Mouse (Mus musculus): ENCODE measurements at regions not wholly inside any gene's neighbourhood (a gene's known extent, or its start where the extent isn't known, plus 50 kb on each side); places are given as distances from the start of the nearest gene placed in this dataset.

DNA sequence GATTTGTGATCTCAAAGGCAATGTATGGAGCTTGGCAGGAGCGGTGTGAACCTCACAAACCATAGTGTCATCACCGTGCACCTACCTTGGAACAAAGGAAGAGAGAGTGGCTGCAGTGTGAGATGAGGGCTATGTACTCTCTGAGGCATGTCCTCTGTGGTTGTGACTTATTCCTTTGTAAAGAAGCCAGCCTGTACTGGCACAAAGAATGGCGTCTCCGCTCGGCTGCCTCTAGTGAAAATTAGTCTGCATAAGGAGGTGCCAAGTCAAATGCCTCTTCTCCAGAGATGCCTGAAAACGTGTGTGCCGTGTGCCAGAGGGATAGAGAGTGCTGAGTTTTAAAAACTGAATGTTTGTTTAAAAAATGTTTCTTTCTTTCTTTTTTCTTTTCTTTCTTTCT lies 444.0 kb upstream of the Frg1 start:
- Histone ChIP-seq H3K79me3 (ENCODE audit: low read depth) (no peaks in the 10 kb centered on the region), H3ac (ENCODE audit: control insufficient read depth, insufficient read length, low read depth) (no peak overlapping the region), H3K4me3 (ENCODE audit: insufficient read depth, poor library complexity, severe bottlenecking) (no peak overlapping the region), H3K27me3 (ENCODE audit: control insufficient read depth, insufficient read depth, insufficient read length) (no peaks in the 10 kb centered on the region), H3K36me3 (ENCODE audit: control insufficient read depth, insufficient read depth) (no peaks in the 10 kb centered on the region), H3K79me2 (ENCODE audit: control insufficient read depth, insufficient read depth) (no peaks in the 10 kb centered on the region)
- TF ChIP-seq CEBPB (IDR thresholded peaks at IDR 0.05; ENCODE audit: low read depth) (no peak), USF1 (IDR thresholded peaks at IDR 0.05; ENCODE audit: low read depth) (no peak), MYOG (IDR thresholded peaks at IDR 0.05; ENCODE audit: control insufficient read depth, extremely low read depth, insufficient read length) (no peak), MAX (IDR thresholded peaks at IDR 0.05) (no peak), CTCF (IDR thresholded peaks at IDR 0.05; ENCODE audit: control insufficient read depth, insufficient read depth, insufficient read length) (no peak), MYOD1 (IDR thresholded peaks at IDR 0.05; ENCODE audit: control insufficient read depth, insufficient read length, low read depth) (no peak), FOSL1 (IDR thresholded peaks at IDR 0.05; ENCODE audit: insufficient read depth, low read length, poor library complexity, severe bottlenecking) (no peak)

- no peaks in the 10 kb centered on the region for H3K36me3 ChIP-seq (ENCODE audit: control insufficient read depth, insufficient read depth)
- no peak overlapping the region for H3K4me3 ChIP-seq (ENCODE audit: insufficient read depth, poor library complexity, severe bottlenecking)
- H3K79me2 ChIP-seq (ENCODE audit: control insufficient read depth, insufficient read depth): no peaks in the 10 kb centered on the region
- no peak overlapping the region for H3ac ChIP-seq (ENCODE audit: control insufficient read depth, insufficient read length, low read depth)
- no peaks in the 10 kb centered on the region for H3K79me3 ChIP-seq (ENCODE audit: low read depth)
- H3K27me3 ChIP-seq (ENCODE audit: control insufficient read depth, insufficient read depth, insufficient read length): no peaks in the 10 kb centered on the region
- no peak for TF ChIP-seq MYOG (IDR thresholded peaks at IDR 0.05; ENCODE audit: control insufficient read depth, extremely low read depth, insufficient read length)
- no peak for TF ChIP-seq FOSL1 (IDR thresholded peaks at IDR 0.05; ENCODE audit: insufficient read depth, low read length, poor library complexity, severe bottlenecking)
- TF ChIP-seq CEBPB (IDR thresholded peaks at IDR 0.05; ENCODE audit: low read depth): no peak
- TF ChIP-seq MYOD1 (IDR thresholded peaks at IDR 0.05; ENCODE audit: control insufficient read depth, insufficient read length, low read depth): peak; percentile 13
- TF ChIP-seq USF1 (IDR thresholded peaks at IDR 0.05; ENCODE audit: low read depth): no peak
- TF ChIP-seq MAX (IDR thresholded peaks at IDR 0.05): no peak
Measured at GRCm38 (mm10) chr8:41831713-41832112, 414.8 kb upstream of the Frg1 start.

DNA sequence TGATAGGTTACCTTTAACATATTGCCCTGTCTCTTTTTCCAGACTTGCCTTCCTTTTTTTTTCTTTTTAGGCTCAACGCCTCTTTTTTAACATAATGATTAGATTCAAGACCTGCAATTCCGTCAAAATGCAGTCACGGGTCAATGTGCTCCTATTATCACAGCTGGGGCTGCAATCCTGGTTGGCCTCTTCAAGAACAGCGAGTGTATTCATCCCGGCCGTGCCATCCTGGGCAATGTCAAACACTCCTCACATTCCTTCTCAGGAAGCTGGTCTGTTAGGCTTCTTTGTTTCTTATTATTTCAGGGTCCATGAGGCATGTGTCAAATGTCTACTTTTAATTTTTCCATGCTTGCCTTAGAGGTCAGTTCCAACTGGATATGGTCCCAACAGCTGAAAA lies 413.5 kb upstream of the Frg1 start:
- H3K79me2 ChIP-seq (ENCODE audit: control insufficient read depth, insufficient read depth): no peaks in the 10 kb centered on the region
- no peak overlapping the region for H3K4me3 ChIP-seq (ENCODE audit: insufficient read depth, poor library complexity, severe bottlenecking)
- no peaks in the 10 kb centered on the region for H3K27me3 ChIP-seq (ENCODE audit: control insufficient read depth, insufficient read depth, insufficient read length)
- TF ChIP-seq CEBPB (IDR thresholded peaks at IDR 0.05; ENCODE audit: low read depth) (no peak), MYOD1 (IDR thresholded peaks at IDR 0.05; ENCODE audit: control insufficient read depth, insufficient read length, low read depth) (no peak), MYOG (IDR thresholded peaks at IDR 0.05; ENCODE audit: control insufficient read depth, extremely low read depth, insufficient read length) (no peak), MAX (IDR thresholded peaks at IDR 0.05) (no peak), FOSL1 (IDR thresholded peaks at IDR 0.05; ENCODE audit: insufficient read depth, low read length, poor library complexity, severe bottlenecking) (no peak), CTCF (IDR thresholded peaks at IDR 0.05; ENCODE audit: control insufficient read depth, insufficient read depth, insufficient read length) (no peak), USF1 (IDR thresholded peaks at IDR 0.05; ENCODE audit: low read depth) (no peak)
- H3K36me3 ChIP-seq (ENCODE audit: control insufficient read depth, insufficient read depth): no peaks in the 10 kb centered on the region
- H3ac ChIP-seq (ENCODE audit: control insufficient read depth, insufficient read length, low read depth): no peak overlapping the region
- H3K79me3 ChIP-seq (ENCODE audit: low read depth): no peaks in the 10 kb centered on the region

DNA sequence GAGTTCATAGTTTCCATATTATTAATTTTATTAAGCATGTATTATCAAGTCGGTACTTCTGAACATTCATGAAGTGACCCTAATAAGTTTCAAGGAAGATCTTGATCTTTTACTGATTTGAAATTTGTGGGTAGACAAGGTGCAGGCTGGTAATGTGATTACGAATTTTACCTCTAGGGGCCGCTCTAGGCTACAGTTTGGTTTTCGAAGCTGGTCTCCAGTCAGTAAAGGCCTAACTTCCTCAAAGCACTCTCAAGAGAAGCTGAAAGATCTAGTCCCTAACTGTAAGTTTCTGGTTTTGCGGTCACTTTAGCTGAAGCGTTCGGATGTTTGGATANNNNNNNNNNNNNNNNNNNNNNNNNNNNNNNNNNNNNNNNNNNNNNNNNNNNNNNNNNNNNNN lies 408.1 kb upstream of the Frg1 start:
- Histone ChIP-seq H3K79me2 (ENCODE audit: control insufficient read depth, insufficient read depth) (no peaks in the 10 kb centered on the region), H3ac (ENCODE audit: control insufficient read depth, insufficient read length, low read depth) (no peak overlapping the region), H3K79me3 (ENCODE audit: low read depth) (no peaks in the 10 kb centered on the region), H3K36me3 (ENCODE audit: control insufficient read depth, insufficient read depth) (no peaks in the 10 kb centered on the region), H3K4me3 (ENCODE audit: insufficient read depth, poor library complexity, severe bottlenecking) (no peak overlapping the region), H3K27me3 (ENCODE audit: control insufficient read depth, insufficient read depth, insufficient read length) (no peaks in the 10 kb centered on the region)
- TF ChIP-seq CTCF (IDR thresholded peaks at IDR 0.05; ENCODE audit: control insufficient read depth, insufficient read depth, insufficient read length) (peak; percentile 28), MAX (IDR thresholded peaks at IDR 0.05) (no peak)

DNA sequence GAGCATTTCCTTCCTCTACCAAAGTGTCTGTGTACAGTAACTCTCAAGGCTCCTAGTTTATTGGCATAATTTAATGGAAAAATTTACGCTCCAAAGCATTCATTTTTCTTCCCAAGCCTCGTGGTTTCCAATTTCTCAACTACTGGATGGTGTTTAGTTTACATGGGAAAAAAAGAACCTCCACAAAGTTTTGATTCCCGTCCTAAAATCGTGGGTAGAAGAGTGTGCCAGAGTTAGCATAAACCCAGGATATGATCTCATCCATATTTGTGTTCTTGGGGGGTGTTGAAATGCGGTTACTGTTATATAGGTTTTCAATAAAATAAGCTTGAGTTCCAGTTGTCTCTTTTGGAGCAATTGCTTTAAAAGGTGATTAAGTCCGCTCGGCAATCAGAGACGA lies 406.2 kb upstream of the Frg1 start:
- Histone ChIP-seq H3K79me3 (ENCODE audit: low read depth) (no peaks in the 10 kb centered on the region), H3K4me3 (ENCODE audit: insufficient read depth, poor library complexity, severe bottlenecking) (no peak overlapping the region), H3K27me3 (ENCODE audit: control insufficient read depth, insufficient read depth, insufficient read length) (no peaks in the 10 kb centered on the region), H3K36me3 (ENCODE audit: control insufficient read depth, insufficient read depth) (no peaks in the 10 kb centered on the region), H3ac (ENCODE audit: control insufficient read depth, insufficient read length, low read depth) (no peak overlapping the region), H3K79me2 (ENCODE audit: control insufficient read depth, insufficient read depth) (no peaks in the 10 kb centered on the region)
- TF ChIP-seq CTCF (IDR thresholded peaks at IDR 0.05; ENCODE audit: control insufficient read depth, insufficient read depth, insufficient read length) (no peak), MYOG (IDR thresholded peaks at IDR 0.05; ENCODE audit: control insufficient read depth, extremely low read depth, insufficient read length) (no peak), CEBPB (IDR thresholded peaks at IDR 0.05; ENCODE audit: low read depth) (no peak), MYOD1 (IDR thresholded peaks at IDR 0.05; ENCODE audit: control insufficient read depth, insufficient read length, low read depth) (no peak), MAX (IDR thresholded peaks at IDR 0.05) (no peak), USF1 (IDR thresholded peaks at IDR 0.05; ENCODE audit: low read depth) (no peak)

DNA sequence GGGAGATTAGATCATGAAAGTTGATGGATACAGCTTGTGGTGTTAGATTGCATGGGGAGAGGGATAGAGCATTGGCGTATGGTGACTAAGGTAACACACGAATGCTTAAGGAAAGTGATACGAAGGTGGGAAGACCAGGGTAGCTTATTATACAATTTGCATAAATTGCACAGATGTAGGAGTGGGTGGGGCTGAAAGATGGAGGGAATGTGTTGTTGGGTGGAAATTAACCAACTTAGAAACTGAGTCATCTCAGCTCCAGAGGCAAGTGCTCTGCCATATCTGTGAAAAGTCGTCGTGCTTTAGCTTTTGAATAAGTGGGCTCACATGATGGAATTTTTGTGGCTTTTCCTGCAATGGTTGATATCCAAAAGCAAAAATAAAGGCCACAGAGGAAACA lies 404.8 kb upstream of the Frg1 start:
- no peaks in the 10 kb centered on the region for H3K36me3 ChIP-seq (ENCODE audit: control insufficient read depth, insufficient read depth)
- H3K4me3 ChIP-seq (ENCODE audit: insufficient read depth, poor library complexity, severe bottlenecking): no peak overlapping the region
- no peaks in the 10 kb centered on the region for H3K79me3 ChIP-seq (ENCODE audit: low read depth)
- no peaks in the 10 kb centered on the region for H3K79me2 ChIP-seq (ENCODE audit: control insufficient read depth, insufficient read depth)
- no peaks in the 10 kb centered on the region for H3K27me3 ChIP-seq (ENCODE audit: control insufficient read depth, insufficient read depth, insufficient read length)
- no peak for TF ChIP-seq CEBPB (IDR thresholded peaks at IDR 0.05; ENCODE audit: low read depth)
- TF ChIP-seq MYOD1 (IDR thresholded peaks at IDR 0.05; ENCODE audit: control insufficient read depth, insufficient read length, low read depth): no peak
- TF ChIP-seq CTCF (IDR thresholded peaks at IDR 0.05; ENCODE audit: control insufficient read depth, insufficient read depth, insufficient read length): no peak
- no peak for TF ChIP-seq MYOG (IDR thresholded peaks at IDR 0.05; ENCODE audit: control insufficient read depth, extremely low read depth, insufficient read length)
- no peak for TF ChIP-seq MAX (IDR thresholded peaks at IDR 0.05)
- no peak for TF ChIP-seq USF1 (IDR thresholded peaks at IDR 0.05; ENCODE audit: low read depth)
- no peak for TF ChIP-seq FOSL1 (IDR thresholded peaks at IDR 0.05; ENCODE audit: insufficient read depth, low read length, poor library complexity, severe bottlenecking)
- no peak overlapping the region for H3ac ChIP-seq (ENCODE audit: control insufficient read depth, insufficient read length, low read depth)

Measured in C2C12 (cell line).